Mouse (Mus musculus): ENCODE measurements around the gene Gm42688.

- TF ChIP-seq CTCF (IDR thresholded peaks at IDR 0.05; ENCODE audit: low read depth): 0 out of 2 replicates have a peak, but pooled peaks have one; percentile 29
- no peak for TF ChIP-seq EP300 (IDR thresholded peaks at IDR 0.05; ENCODE audit: low read depth)
These were observed 48.1 kb upstream of the Gm42688 start for GRCm38 (mm10) chr6:83053136-83053960.

All from liver, embryonic 14.5 days (tissue).